ENCODE assay signal across 8 mouse cellular contexts in the genomic region with DNA sequence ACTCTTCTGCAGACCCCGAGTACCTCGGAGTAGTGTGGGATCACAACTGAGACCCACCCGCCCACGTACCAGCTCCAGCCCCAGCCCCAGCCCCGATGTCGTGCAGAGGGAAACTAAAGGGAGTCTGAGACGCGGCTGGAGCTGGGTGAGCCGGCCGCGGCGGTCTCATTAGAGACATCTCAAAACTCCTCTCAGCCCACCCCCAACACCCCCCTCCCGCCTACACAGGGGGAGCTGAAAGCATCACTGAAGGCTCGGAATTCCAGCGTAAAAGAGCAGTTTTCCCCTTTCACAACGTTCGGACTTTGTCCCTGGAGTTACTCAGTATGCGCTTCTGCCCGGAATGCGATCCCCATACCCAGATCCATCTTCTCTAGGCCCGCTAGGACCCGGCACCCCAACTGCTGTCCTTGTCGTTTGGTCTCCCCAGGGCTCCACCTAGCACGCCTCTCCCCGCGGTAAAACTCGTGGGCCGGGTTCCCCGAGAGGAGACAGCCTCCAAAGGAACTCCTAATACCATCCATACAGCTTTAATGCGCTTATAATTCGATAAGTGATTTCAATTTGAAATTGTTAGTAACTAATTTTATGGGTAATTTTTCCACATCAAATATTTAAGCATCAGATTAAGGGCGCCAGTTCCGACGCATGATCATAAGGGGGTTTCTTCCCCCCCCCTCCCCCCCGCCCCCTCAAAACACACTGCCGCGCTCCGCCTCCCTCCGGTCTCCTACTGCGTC.
DNase-seq lines count a peak whose midpoint lies in the region; ATAC-seq and TF ChIP-seq lines count a peak whose summit lies in the region.

No protein-coding gene starts in this region.

- under 1% methylated on average over 40 of the region's 40 CpGs for WGBS in heart, embryonic 11.5 days (ENCODE audit: insufficient replicate concordance)
- under 1% methylated on average over 40 of the region's 40 CpGs for WGBS in kidney, postnatal 0 days
- 2% methylated on average over 31 of the region's 40 CpGs for whole genome bisulfite sequencing in macrophage (ENCODE audit: missing documents)
- under 1% methylated on average over 40 of the region's 40 CpGs for WGBS in stomach, embryonic 16.5 days

- ATAC-seq in frontal cortex, adult (ENCODE audit: low TSS enrichment): no peak
- ATAC-seq in heart, embryonic 11.5 days (replicated peaks; ENCODE audit: insufficient number of reproducible peaks, low FRiP score, low TSS enrichment): peak; percentile 40
- peak; percentile 41 for ATAC-seq in kidney, postnatal 0 days (replicated peaks; ENCODE audit: low FRiP score, low read depth)
- peak; percentile 52 for ATAC-seq in stomach, embryonic 16.5 days (ENCODE audit: insufficient read depth, low FRiP score)

- peak; percentile 12 to 27 for DNase-seq in frontal cortex, postnatal 36 days (ENCODE audit: low spot score in 2 of 2)
- DNase-seq in B cell, adult 2 months: peak; percentile 28 to 47
- DNase-seq in cerebellum, adult 8-10 months: peak; percentile 63
- peak; percentile 75 for DNase-seq in kidney, postnatal 0 days (ENCODE audit: low spot score)

- H3K36me3 ChIP-seq in heart, embryonic 11.5 days (ENCODE audit: control insufficient read depth, insufficient read depth, low read length): no peaks in the 10 kb centered on the region; the same call in 1 of the 2 replicates
- no peaks in the 10 kb centered on the region for H3K36me3 ChIP-seq in kidney, postnatal 0 days (ENCODE audit: insufficient read depth, low read length)
- no peaks in the 10 kb centered on the region for H3K36me3 ChIP-seq in macrophage (ENCODE audit: inconsistent target)
- 0 out of 2 replicates have a peak, but pooled peaks cover 4% of the 10 kb centered on the region for H3K36me3 ChIP-seq in stomach, embryonic 16.5 days (ENCODE audit: control insufficient read depth, insufficient read depth, low read length)

- peak overlapping the region; percentile 73 for H3K4me2 ChIP-seq in heart, embryonic 11.5 days
- peak overlapping the region; percentile 62 for H3K4me2 ChIP-seq in kidney, postnatal 0 days (ENCODE audit: low read length)
- H3K4me2 ChIP-seq in stomach, embryonic 16.5 days (ENCODE audit: low read depth, low read length): peak overlapping the region; percentile 87

- peak overlapping the region; percentile 56 for H3K4me3 ChIP-seq in heart, embryonic 11.5 days (ENCODE audit: low read depth, low read length)
- peak overlapping the region; percentile 42 for H3K4me3 ChIP-seq in kidney, postnatal 0 days (replicated peaks; ENCODE audit: low read depth, low read length)
- H3K4me3 ChIP-seq in macrophage (ENCODE audit: inconsistent target): peak overlapping the region; percentile 20; the same call in 1 of the 2 replicates
- peak overlapping the region; percentile 58 for H3K4me3 ChIP-seq in stomach, embryonic 16.5 days (replicated peaks; ENCODE audit: low read length)

- TF ChIP-seq CTCF in kidney, postnatal 0 days (IDR thresholded peaks at IDR 0.05; ENCODE audit: low read depth): no peak

- peak overlapping the region; percentile 78 for H3K9ac ChIP-seq in heart, embryonic 11.5 days (ENCODE audit: low read depth, low read length)
- H3K9ac ChIP-seq in kidney, postnatal 0 days (ENCODE audit: low read depth, low read length): peak overlapping the region; percentile 53
- peak overlapping the region; percentile 84 for H3K9ac ChIP-seq in stomach, embryonic 16.5 days (ENCODE audit: low read length)

- no peaks in the 10 kb centered on the region for H3K9me3 ChIP-seq in heart, embryonic 11.5 days (replicated peaks; ENCODE audit: control insufficient read depth, low read length)
- H3K9me3 ChIP-seq in kidney, postnatal 0 days (replicated peaks; ENCODE audit: low read length): no peaks in the 10 kb centered on the region
- no peaks in the 10 kb centered on the region for H3K9me3 ChIP-seq in stomach, embryonic 16.5 days (replicated peaks; ENCODE audit: control insufficient read depth, low read length)

- H3K79me2 ChIP-seq in macrophage (ENCODE audit: inconsistent target): no peaks in the 10 kb centered on the region

- peak overlapping the region; percentile 64 for H3K27ac ChIP-seq in heart, embryonic 11.5 days (ENCODE audit: low read depth, low read length)
- peak overlapping the region; percentile 79 for H3K27ac ChIP-seq in kidney, postnatal 0 days
- no peak overlapping the region for H3K27ac ChIP-seq in macrophage
- peak overlapping the region; percentile 97 for H3K27ac ChIP-seq in stomach, embryonic 16.5 days (ENCODE audit: low read length)

- H3K27me3 ChIP-seq in heart, embryonic 11.5 days (ENCODE audit: control insufficient read depth, insufficient read depth, low read length): no peaks in the 10 kb centered on the region
- H3K27me3 ChIP-seq in kidney, postnatal 0 days (ENCODE audit: insufficient read depth, low read length): no peaks in the 10 kb centered on the region; the same call in 1 of the 2 replicates
- no peaks in the 10 kb centered on the region for H3K27me3 ChIP-seq in stomach, embryonic 16.5 days (ENCODE audit: control insufficient read depth, insufficient read depth, low read length)

- peaks cover 15% of the 10 kb centered on the region for H3K4me1 ChIP-seq in heart, embryonic 11.5 days (ENCODE audit: control insufficient read depth, insufficient read depth, low read length)
- peaks cover 4% of the 10 kb centered on the region; the same call in 1 of the 2 replicates for H3K4me1 ChIP-seq in kidney, postnatal 0 days (replicated peaks; ENCODE audit: insufficient read depth, low read length)
- H3K4me1 ChIP-seq in stomach, embryonic 16.5 days (ENCODE audit: control insufficient read depth, insufficient read depth, low read length): peaks cover 12% of the 10 kb centered on the region; the same call in 1 of the 2 replicates

Comparison
In these comparisons a context has a peak if more than half of its experiments do, and no peak if none do; other contexts are left out.
1. DNase-seq: peak in every context shown above with its lines; median percentile 75 in kidney, postnatal 0 days; 63 in cerebellum, adult 8-10 months; 38 in B cell, adult 2 months; 20 in frontal cortex, postnatal 36 days.